Mouse (Mus musculus) MEL (cell line): Measurements from ENCODE around the gene Tmem33. TPM values are rescaled to one million over a fixed set of nuclear protein-coding genes. Genes with fewer than 3 reads are reported as not detected.

Source experiments
- DNase-seq: peaks from one replicate; pipeline ENCODE4 v3.0.0; 2011; ENCODE audit warnings: low read depth, low spot score
- H3K27ac ChIP-seq: 2 replicates; pipeline ENCODE4 v1.5.1; 2012; ENCODE audit warnings: low read depth, mild to moderate bottlenecking, control low read depth, low read length, moderate library complexity; ENCODE audit not compliant: control insufficient read depth
- H3K27me3 ChIP-seq, 2 experiments: fragments of 150-350 bp in 1 of 2; sonication (generic) in 1 of 2; 2 replicates each; pipeline ENCODE4 v1.6.1; 2012; ENCODE audit warnings: low read length in 2 of 2, mild to moderate bottlenecking in 2 of 2, improper control_type of control experiment in 1 of 2, moderate library complexity in 1 of 2; ENCODE audit not compliant: insufficient read depth in 2 of 2, control insufficient read depth in 1 of 2
- H3K36me3 ChIP-seq, 2 experiments: 2 replicates each; pipeline ENCODE4 v1.6.1; 2012 to 2014; ENCODE audit warnings: low read length in 2 of 2, improper control_type of control experiment in 1 of 2, inconsistent platforms in 1 of 2, mild to moderate bottlenecking in 1 of 2; ENCODE audit not compliant: insufficient read depth in 2 of 2, control insufficient read depth in 1 of 2
- H3K4me1 ChIP-seq, 2 experiments: fragments of 150-350 bp in 1 of 2; sonication (generic) in 1 of 2; 2 replicates each; pipeline ENCODE4 v1.6.1; 2012; ENCODE audit warnings: low read length in 2 of 2, improper control_type of control experiment in 1 of 2, mild to moderate bottlenecking in 1 of 2; ENCODE audit not compliant: insufficient read depth in 2 of 2, control insufficient read depth in 1 of 2
- H3K4me3 ChIP-seq, 2 experiments: fragments of 150-350 bp in 1 of 2; sonication (generic) in 1 of 2; 2 replicates each; pipeline ENCODE4 v1.5.1; 2012; ENCODE audit warnings: low read depth in 2 of 2, low read length in 2 of 2, mild to moderate bottlenecking in 2 of 2, moderate library complexity in 2 of 2, control low read depth in 1 of 2, improper control_type of control experiment in 1 of 2; ENCODE audit not compliant: control insufficient read depth in 1 of 2, insufficient read depth in 1 of 2
- H3K79me2 ChIP-seq: 2 replicates; pipeline ENCODE4 v1.6.1; 2012; ENCODE audit warnings: mild to moderate bottlenecking, low read length, moderate library complexity; ENCODE audit not compliant: control insufficient read depth, poor library complexity, insufficient read depth
- H3K9ac ChIP-seq: 2 replicates; pipeline ENCODE4 v1.6.1; 2012; ENCODE audit warnings: low read depth, mild to moderate bottlenecking, control low read depth, low read length, moderate library complexity; ENCODE audit not compliant: control insufficient read depth, poor library complexity, severe bottlenecking
- H3K9me3 ChIP-seq: fragments of 150-350 bp; sonication (generic); replicated peaks from 2 replicates; pipeline ENCODE4 v1.6.1; 2012; ENCODE audit warnings: mild to moderate bottlenecking, low read length, improper control_type of control experiment, moderate library complexity; ENCODE audit not compliant: insufficient read depth
- ELF1 ChIP-seq: IDR thresholded peaks from 2 replicates; pipeline ENCODE4 v1.6.1; 2014; ENCODE audit warnings: low read depth, mild to moderate bottlenecking, inconsistent platforms, low read length, improper control_type of control experiment, moderate library complexity
- ETS1 ChIP-seq: IDR thresholded peaks from 2 replicates; pipeline ENCODE4 v1.6.1; 2012; ENCODE audit warnings: low read depth, mild to moderate bottlenecking, inconsistent platforms, low read length, improper control_type of control experiment, moderate library complexity
- GABPA ChIP-seq: IDR thresholded peaks from 2 replicates; pipeline ENCODE4 v1.6.1; 2012; ENCODE audit warnings: low read depth, mild to moderate bottlenecking, inconsistent platforms, low read length, improper control_type of control experiment, moderate library complexity
- GATA1 ChIP-seq: IDR thresholded peaks from 2 replicates; pipeline ENCODE4 v1.6.1; 2011; ENCODE audit warnings: low read depth, low read length, improper control_type of control experiment
- HCFC1 ChIP-seq: IDR thresholded peaks from 2 replicates; pipeline ENCODE4 v1.6.1; 2012; ENCODE audit warnings: low read depth, mild to moderate bottlenecking, inconsistent platforms, low read length, improper control_type of control experiment, moderate library complexity
- KAT2A ChIP-seq: conservative IDR thresholded peaks from 2 replicates; pipeline ENCODE4 v1.6.1; 2012; ENCODE audit warnings: low read depth, low read length, improper control_type of control experiment, inconsistent platforms
- MAFK ChIP-seq: IDR thresholded peaks from 2 replicates; pipeline ENCODE4 v1.6.1; 2011; ENCODE audit warnings: low read depth, mild to moderate bottlenecking, low read length, improper control_type of control experiment, borderline replicate concordance
- MAZ ChIP-seq: IDR thresholded peaks from 2 replicates; pipeline ENCODE4 v1.6.1; 2012; ENCODE audit warnings: low read depth, mild to moderate bottlenecking, inconsistent platforms, low read length, improper control_type of control experiment
- MEF2A ChIP-seq: IDR thresholded peaks from 2 replicates; pipeline ENCODE4 v1.6.1; 2014; ENCODE audit warnings: low read depth, mild to moderate bottlenecking, inconsistent platforms, low read length, improper control_type of control experiment; ENCODE audit not compliant: poor library complexity, insufficient replicate concordance, severe bottlenecking; ENCODE audit errors: extremely low read depth
- MYB ChIP-seq: IDR thresholded peaks from 2 replicates; pipeline ENCODE4 v1.6.1; 2011; ENCODE audit warnings: mild to moderate bottlenecking, low read depth, low read length, improper control_type of control experiment
- NELFE ChIP-seq: IDR thresholded peaks from 2 replicates; pipeline ENCODE4 v1.6.1; 2011; ENCODE audit warnings: low read depth, low read length, improper control_type of control experiment
- RAD21 ChIP-seq: IDR thresholded peaks from 2 replicates; pipeline ENCODE4 v1.6.1; 2011; ENCODE audit warnings: mild to moderate bottlenecking, low read depth, low read length, improper control_type of control experiment
- SIN3A ChIP-seq: IDR thresholded peaks from 2 replicates; pipeline ENCODE4 v1.6.1; 2012; ENCODE audit warnings: low read length, improper control_type of control experiment, inconsistent platforms
- USF1 ChIP-seq: IDR thresholded peaks from 2 replicates; pipeline ENCODE4 v1.6.1; 2014; ENCODE audit warnings: low read depth, mild to moderate bottlenecking, inconsistent platforms, low read length, improper control_type of control experiment, moderate library complexity
- ZMIZ1 ChIP-seq: IDR thresholded peaks from 2 replicates; pipeline ENCODE4 v1.6.1; 2012; ENCODE audit warnings: low read depth, mild to moderate bottlenecking, inconsistent platforms, low read length, improper control_type of control experiment, moderate library complexity
- polyA plus RNA-seq, 2 experiments: library from polyadenylated mRNA; stranded (reverse) in 1 of 2; unstranded in 1 of 2; fragments of >175 nt in 1 of 2; fragments of >200 nt in 1 of 2; gene quantifications; 2 replicates each; pipeline versions ENCODE4 v1.2.1 to v1.2.4; 2012; ENCODE audit warnings: low replicate concordance in 2 of 2, low read depth in 1 of 2; ENCODE audit not compliant: insufficient read length in 2 of 2, insufficient read depth in 1 of 2, missing spikeins in 1 of 2
- total RNA-seq: library from RNA; depleted of rRNA; stranded (reverse); fragments of 300-350 nt; gene quantifications from 2 replicates; pipeline ENCODE4 v1.2.3, GENCODE M21; 2012; rRNA removed

The Tmem33 gene
- total and polyA plus RNA-seq, 3 experiments: 79.3 to 312 (median 89.8) TPM

DNA sequence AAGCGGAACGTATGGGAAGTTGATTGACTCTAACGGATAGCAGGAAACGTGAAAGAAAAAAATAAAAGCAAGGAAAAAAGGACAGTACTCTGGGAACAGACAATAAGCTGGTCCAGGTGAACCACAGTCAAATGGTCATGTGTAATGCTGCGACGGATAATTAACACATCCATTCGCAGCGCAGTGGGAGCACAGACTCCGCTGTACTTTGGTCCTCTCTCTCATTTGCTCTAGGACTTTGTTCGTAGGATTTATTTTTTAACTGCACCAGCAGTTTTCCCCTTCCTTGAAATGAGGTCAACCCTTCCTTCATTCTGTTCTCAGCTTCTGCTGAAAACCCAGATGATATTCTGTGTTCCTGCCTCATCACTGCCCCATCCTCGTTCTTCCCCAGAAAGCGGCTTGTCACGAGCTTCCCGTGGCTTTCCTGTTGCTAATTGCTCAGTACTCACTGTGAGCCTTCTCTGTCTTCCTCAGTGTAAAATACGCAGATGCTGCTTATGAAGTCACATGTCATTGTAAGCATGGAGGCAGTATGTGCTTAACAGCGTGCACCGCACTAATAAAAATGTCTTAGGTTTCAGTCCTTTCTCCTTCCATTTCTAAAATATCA is 61.4 kb downstream of the Tmem33 start:
- Histone ChIP-seq H3K9me3 (no peaks in the 10 kb centered on the region), H3K79me2 (no peaks in the 10 kb centered on the region), H3K27me3 (no peaks in the 10 kb centered on the region), H3K36me3 (peaks cover 0 to 11% of the 10 kb centered on the region in 2 experiments; a peak in 2 of 4 replicates), H3K4me3 (no peak overlapping the region), H3K27ac (no peak overlapping the region), H3K4me1 (no peaks in the 10 kb centered on the region), H3K9ac (no peak overlapping the region)
- no peak for DNase-seq
- TF ChIP-seq ZMIZ1 (no peak), KAT2A (no peak), GABPA (no peak), MAZ (no peak)

DNA sequence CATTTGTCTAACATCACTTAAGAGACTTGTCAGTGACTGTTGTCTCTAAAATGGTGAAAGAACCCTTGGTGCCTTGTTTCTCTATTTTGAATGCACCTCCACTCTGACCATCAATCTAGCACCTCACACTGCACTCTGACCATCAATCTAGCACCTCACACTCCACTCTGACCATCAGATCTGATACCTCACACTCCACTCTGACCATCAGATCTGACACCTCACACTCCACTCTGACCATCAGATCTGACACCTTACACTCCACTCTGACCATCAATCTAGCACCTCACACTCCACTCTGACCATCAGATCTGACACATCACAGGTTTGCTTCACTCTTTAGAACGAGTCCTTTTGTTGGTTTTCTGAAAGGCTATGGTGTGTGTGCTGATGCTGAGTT is 63.7 kb downstream of the Tmem33 start:
- Histone ChIP-seq H3K79me2 (no peaks in the 10 kb centered on the region), H3K36me3 (peaks cover 0 to 9% of the 10 kb centered on the region in 2 experiments; a peak in 2 of 4 replicates), H3K27ac (no peak overlapping the region), H3K27me3 (no peaks in the 10 kb centered on the region), H3K4me1 (no peaks in the 10 kb centered on the region), H3K9me3 (no peaks in the 10 kb centered on the region), H3K4me3 (no peak overlapping the region), H3K9ac (no peak overlapping the region)
- no peak for DNase-seq
- TF ChIP-seq ELF1 (no peak), RAD21 (no peak), ETS1 (no peak), SIN3A (no peak), NELFE (no peak), MAFK (no peak), HCFC1 (no peak)

DNA sequence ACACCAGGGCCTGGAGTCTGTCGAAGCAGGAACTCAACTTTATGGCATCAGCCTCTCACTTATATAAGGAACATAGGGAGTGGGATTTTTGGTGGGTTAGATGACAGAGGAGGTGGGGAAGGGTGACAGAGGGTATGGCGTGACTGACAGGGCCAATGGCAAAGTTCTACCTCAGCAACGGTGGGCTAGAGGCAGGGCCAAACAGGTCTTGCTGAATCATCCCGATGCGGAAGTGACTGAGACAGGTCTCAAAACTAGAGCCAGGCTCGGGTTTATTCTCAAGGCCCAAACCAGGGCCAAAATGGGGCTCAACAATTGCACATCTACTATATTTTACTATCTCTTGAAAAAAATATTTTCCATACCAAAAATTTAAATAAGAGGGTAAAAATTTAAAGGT is 80.4 kb downstream of the Tmem33 start:
- Histone ChIP-seq H3K4me1 (no peaks in the 10 kb centered on the region), H3K9me3 (no peaks in the 10 kb centered on the region), H3K79me2 (no peaks in the 10 kb centered on the region), H3K9ac (no peak overlapping the region), H3K36me3 (peaks cover 0 to 12% of the 10 kb centered on the region in 2 experiments; a peak in 2 of 4 replicates), H3K4me3 (no peak overlapping the region), H3K27me3 (no peaks in the 10 kb centered on the region), H3K27ac (no peak overlapping the region)
- TF ChIP-seq USF1: no peak
- TF ChIP-seq GABPA: no peak
- no peak for TF ChIP-seq GATA1
- TF ChIP-seq MEF2A: no peak
- no peak for TF ChIP-seq MYB
- DNase-seq: peak; percentile 8

Other genes with a start within 250 kb of the Tmem33 start
- not detected in 2 replicates for gene Phox2b, start 161.3 kb upstream of the Tmem33 start, total RNA-seq
- gene Phox2b, start 161.3 kb upstream of the Tmem33 start, polyA plus RNA-seq: not detected
- gene Slc30a9, start 46.4 kb downstream of the Tmem33 start, total RNA-seq: 18.9 and 20.2 TPM in 2 replicates
- 100 to 1,000 TPM in 1 of 2 experiments, 10 to 100 TPM in 1; 37.6 to 284 TPM for gene Slc30a9, start 46.4 kb downstream of the Tmem33 start, polyA plus RNA-seq
- gene Bend4, start 167.7 kb downstream of the Tmem33 start, total RNA-seq: not detected in 2 replicates
- not detected for gene Bend4, start 167.7 kb downstream of the Tmem33 start, polyA plus RNA-seq